In genomic region chr2:156899184-156899583, GRCm38 (mm10) we compare ENCODE assay signal across 15 mouse cellular contexts.
"Had no signal": no experiment of that assay in that cellular context is flagged by ENCODE, and none has a peak within 500 bp of the region (broad histone marks: within the 10 kb centered on the region; RNA-seq: fewer than 3 reads in every experiment).

No protein-coding gene starts in this region.

- DNase-seq: kidney, adult 11 months; kidney, adult 9 months; kidney, postnatal 36 days; lung, embryonic 14.5 days; lung, postnatal 10 days; right cerebral cortex, postnatal 4 days; spleen, adult 18-20 months; thymus, postnatal 4 days had no signal

- H3K4me3 ChIP-seq: limb, embryonic 15.5 days; liver, embryonic 12.5 days; midbrain, embryonic 10.5 days; midbrain, embryonic 15.5 days; neural tube, embryonic 13.5 days; stomach, embryonic 15.5 days had no signal

- H3K27ac ChIP-seq: kidney, postnatal 0 days; limb, embryonic 15.5 days; liver, embryonic 12.5 days; midbrain, embryonic 10.5 days; midbrain, embryonic 15.5 days; neural tube, embryonic 13.5 days; stomach, embryonic 15.5 days had no signal
